Mouse (Mus musculus): Measurements from ENCODE around the gene Src.

DNA sequence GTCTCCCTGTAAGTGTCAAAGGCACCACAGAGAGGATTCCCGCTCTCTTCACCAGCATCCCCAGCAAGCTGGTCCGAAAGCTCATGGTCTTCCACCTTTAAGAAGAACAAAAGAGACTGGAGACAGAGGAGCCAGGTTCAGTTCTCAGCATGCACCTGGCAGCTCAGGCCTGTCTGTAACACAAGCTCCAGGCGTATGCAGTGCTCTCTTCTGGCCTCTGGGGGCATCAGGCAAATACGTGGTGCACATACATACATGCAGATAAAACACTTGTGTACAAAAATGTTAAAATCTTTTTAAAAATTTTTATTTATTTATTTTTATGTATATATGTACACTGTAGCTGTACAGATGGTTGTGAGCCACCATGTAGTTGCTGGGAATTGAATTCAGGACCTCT is 19.7 kb upstream of the Src start:
- TF ChIP-seq MAFK (IDR thresholded peaks at IDR 0.05; ENCODE audit: insufficient read depth, low read depth, low read length) = no peak
- TF ChIP-seq ZNF384 (IDR thresholded peaks at IDR 0.05; ENCODE audit: low read depth, low read length) = no peak
- TF ChIP-seq CHD2 (IDR thresholded peaks at IDR 0.05; ENCODE audit: low read depth, low read length) = no peak
- no peak for TF ChIP-seq ZC3H11A (IDR thresholded peaks at IDR 0.05; ENCODE audit: borderline replicate concordance, low read depth, low read length)
- TF ChIP-seq HCFC1 (IDR thresholded peaks at IDR 0.05; ENCODE audit: borderline replicate concordance, insufficient read depth, low read length) = no peak
